Mouse (Mus musculus): ENCODE results near the gene Fhl1. TPM values are rescaled to one million over a fixed set of nuclear protein-coding genes. Genes with fewer than 3 reads are reported as not detected.
A peak's percentile ranks its signal among the peaks of the same experiment; 100 is the strongest.

Gene Fhl1
- polyA plus RNA-seq, 1 experiment from 2014 or later, result 190 TPM

DNA sequence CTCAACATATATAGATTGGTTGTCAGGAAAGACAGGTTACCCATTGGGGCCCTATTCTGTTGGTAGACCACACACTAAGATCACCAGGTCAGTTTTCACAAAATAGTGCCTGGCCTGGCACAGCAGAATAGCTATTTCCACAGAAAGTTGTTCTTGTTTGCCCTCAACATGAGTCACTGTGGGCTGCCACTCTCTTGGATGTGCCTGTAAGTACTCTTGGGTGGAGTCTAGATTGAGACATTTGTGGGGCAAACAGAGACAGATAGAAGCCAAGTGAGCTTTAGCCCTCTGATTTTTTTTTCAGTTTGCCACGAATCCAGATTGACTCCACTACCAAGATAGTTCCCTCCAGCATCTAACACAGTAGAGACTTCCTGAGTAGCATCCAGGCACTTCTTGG lies 40.2 kb downstream of the Fhl1 start:
- Histone ChIP-seq H3K36me3 (ENCODE audit: control insufficient read depth, insufficient read depth, low read length) (no peaks in the 10 kb centered on the region), H3K27me3 (ENCODE audit: control insufficient read depth, insufficient read depth, low read length) (no peaks in the 10 kb centered on the region), H3K27ac (ENCODE audit: low read length) (no peak overlapping the region), H3K4me2 (ENCODE audit: low read depth, low read length) (no peak overlapping the region), H3K9me3 (replicated peaks; ENCODE audit: control insufficient read depth, low read length) (no peaks in the 10 kb centered on the region), H3K4me3 (replicated peaks; ENCODE audit: low read length) (no peak overlapping the region), H3K4me1 (ENCODE audit: control insufficient read depth, insufficient read depth, low read length) (no peaks in the 10 kb centered on the region), H3K9ac (ENCODE audit: low read length) (no peak overlapping the region)
- WGBS, result 60% methylated on average over 1 of the region's 1 CpGs
- ATAC-seq (ENCODE audit: insufficient read depth, low FRiP score), result no peak

DNA sequence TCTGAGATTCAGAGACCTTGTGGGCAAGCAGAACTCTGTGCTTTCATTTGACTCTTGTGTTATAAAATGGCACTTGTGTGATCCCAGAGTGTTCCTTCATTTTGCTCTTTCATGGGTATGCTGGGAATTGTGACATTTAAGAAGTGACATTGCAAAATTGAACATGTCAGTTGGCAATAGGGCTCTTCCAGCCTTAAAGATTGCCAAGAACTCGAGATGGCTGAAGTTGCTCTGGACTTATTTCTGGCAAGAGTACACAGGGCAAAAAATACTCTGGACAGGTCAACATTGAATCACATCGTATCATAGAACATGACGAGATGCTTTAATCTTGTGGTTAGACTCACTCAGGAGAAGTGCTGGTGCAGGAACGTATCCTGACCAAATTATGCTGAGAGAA lies 41.7 kb downstream of the Fhl1 start:
- 86% methylated on average over 4 of the region's 4 CpGs for WGBS
- no peak overlapping the region for H3K4me3 ChIP-seq (replicated peaks; ENCODE audit: low read length)
- no peak overlapping the region for H3K27ac ChIP-seq (ENCODE audit: low read length)
- ATAC-seq (ENCODE audit: insufficient read depth, low FRiP score), result no peak
- no peak overlapping the region for H3K9ac ChIP-seq (ENCODE audit: low read length)
- no peaks in the 10 kb centered on the region for H3K4me1 ChIP-seq (ENCODE audit: control insufficient read depth, insufficient read depth, low read length)
- no peak overlapping the region for H3K4me2 ChIP-seq (ENCODE audit: low read depth, low read length)
- no peaks in the 10 kb centered on the region for H3K27me3 ChIP-seq (ENCODE audit: control insufficient read depth, insufficient read depth, low read length)
- no peaks in the 10 kb centered on the region for H3K36me3 ChIP-seq (ENCODE audit: control insufficient read depth, insufficient read depth, low read length)
- no peaks in the 10 kb centered on the region for H3K9me3 ChIP-seq (replicated peaks; ENCODE audit: control insufficient read depth, low read length)

DNA sequence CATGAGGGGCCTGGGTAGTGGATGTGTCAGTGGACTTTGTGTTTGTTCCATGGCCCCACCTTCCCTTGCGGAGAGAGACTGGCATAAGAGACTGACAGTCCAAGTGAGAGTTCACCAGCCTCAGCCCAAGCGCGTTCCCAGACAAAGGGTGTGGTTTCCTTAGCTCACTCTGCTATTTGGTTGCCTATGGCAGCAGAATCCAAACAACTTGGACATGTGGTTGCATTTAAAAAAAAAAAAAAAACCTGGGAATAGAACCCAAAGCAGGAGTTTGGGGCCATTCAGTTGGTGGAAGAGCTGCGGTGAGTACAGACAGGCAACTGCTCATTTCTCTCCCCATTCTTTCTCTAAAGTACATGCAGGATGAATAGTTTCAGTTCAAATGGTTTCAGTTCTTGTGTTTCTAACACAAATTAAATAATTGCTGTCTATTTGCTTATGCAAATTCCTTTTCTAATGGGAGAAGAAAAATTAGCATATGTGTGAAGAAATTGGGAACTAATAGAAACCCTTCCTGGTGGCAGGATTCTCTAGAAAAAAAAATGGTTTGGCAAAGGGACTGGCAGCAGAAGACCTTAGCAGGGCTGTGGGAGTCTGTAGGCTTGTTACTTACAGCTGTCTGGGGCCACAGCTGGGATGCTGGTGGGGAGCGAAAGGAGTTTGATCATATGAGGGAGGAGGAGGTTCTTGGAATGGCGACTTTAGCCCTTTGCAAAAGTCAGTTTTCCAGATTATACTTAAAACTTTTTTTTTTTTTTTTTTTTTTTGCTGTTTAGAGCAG lies 54.9 kb downstream of the Fhl1 start:
- Histone ChIP-seq H3K9me3 (replicated peaks; ENCODE audit: control insufficient read depth, low read length) (no peaks in the 10 kb centered on the region), H3K4me1 (ENCODE audit: control insufficient read depth, insufficient read depth, low read length) (no peaks in the 10 kb centered on the region; the same call in 1 of the 2 replicates), H3K9ac (ENCODE audit: low read length) (no peak overlapping the region), H3K27ac (ENCODE audit: low read length) (no peak overlapping the region), H3K27me3 (ENCODE audit: control insufficient read depth, insufficient read depth, low read length) (no peaks in the 10 kb centered on the region), H3K4me2 (ENCODE audit: low read depth, low read length) (no peak overlapping the region), H3K4me3 (replicated peaks; ENCODE audit: low read length) (no peak overlapping the region), H3K36me3 (ENCODE audit: control insufficient read depth, insufficient read depth, low read length) (no peaks in the 10 kb centered on the region)
- 60% methylated on average over 6 of the region's 6 CpGs for WGBS
- peak; percentile 83; the same call in 1 of the 2 replicates for ATAC-seq (ENCODE audit: insufficient read depth, low FRiP score)

GRCm38 (mm10) chrX:56787486-56787885 lies 55.9 kb downstream of the Fhl1 start:
- no peak for ATAC-seq (ENCODE audit: insufficient read depth, low FRiP score)
- Histone ChIP-seq H3K9ac (ENCODE audit: low read length) (no peak overlapping the region), H3K27me3 (ENCODE audit: control insufficient read depth, insufficient read depth, low read length) (no peaks in the 10 kb centered on the region), H3K4me2 (ENCODE audit: low read depth, low read length) (no peak overlapping the region), H3K4me1 (ENCODE audit: control insufficient read depth, insufficient read depth, low read length) (no peaks in the 10 kb centered on the region; the same call in 1 of the 2 replicates), H3K4me3 (replicated peaks; ENCODE audit: low read length) (no peak overlapping the region), H3K36me3 (ENCODE audit: control insufficient read depth, insufficient read depth, low read length) (no peaks in the 10 kb centered on the region), H3K27ac (ENCODE audit: low read length) (no peak overlapping the region), H3K9me3 (replicated peaks; ENCODE audit: control insufficient read depth, low read length) (no peaks in the 10 kb centered on the region)
- 78% methylated on average over 3 of the region's 3 CpGs for WGBS

DNA sequence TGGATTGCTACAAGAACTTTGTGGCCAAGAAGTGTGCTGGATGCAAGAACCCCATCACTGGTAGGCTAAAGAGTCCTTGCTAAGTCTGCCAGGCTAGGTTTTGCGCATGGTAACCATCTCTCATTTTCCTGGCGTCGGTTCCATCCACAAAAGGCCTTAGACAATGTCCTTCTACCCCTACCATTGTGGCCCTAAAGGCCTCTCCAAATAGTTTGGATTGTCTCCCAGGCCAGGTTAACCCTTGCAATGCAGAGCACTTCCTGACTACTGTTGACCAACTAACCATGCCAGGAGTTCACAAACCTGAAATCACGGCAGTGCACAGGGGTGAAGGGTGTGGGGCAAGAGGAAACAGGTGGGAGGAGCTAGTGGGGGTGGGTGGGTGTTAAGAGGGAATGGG lies 59.0 kb downstream of the Fhl1 start:
- no peak overlapping the region for H3K4me3 ChIP-seq (replicated peaks; ENCODE audit: low read length)
- no peak for ATAC-seq (ENCODE audit: insufficient read depth, low FRiP score)

DNA sequence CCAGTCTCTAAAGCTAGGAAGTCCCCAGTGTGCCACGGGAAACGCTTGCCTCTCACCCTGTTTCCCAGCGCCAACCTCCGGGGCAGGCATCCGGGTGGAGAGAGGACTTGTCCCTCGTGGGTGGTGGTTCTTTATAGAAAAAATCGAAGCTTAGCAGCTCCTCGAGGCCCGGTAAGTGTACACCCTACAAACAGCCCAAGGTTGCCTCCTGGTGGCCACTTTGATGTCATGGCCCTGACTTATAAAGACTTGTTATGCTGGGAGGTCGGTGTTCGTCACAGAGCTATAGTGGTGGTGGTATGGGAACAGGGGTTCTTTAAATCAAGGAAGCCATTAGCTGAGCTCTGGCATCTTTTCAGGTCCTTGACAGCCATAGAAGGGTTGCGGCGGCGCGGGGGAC lies 59.7 kb downstream of the Fhl1 start:
- 44% methylated on average over 15 of the region's 15 CpGs for WGBS
- ATAC-seq (ENCODE audit: insufficient read depth, low FRiP score), result peak; percentile 45

More for the DNA sequence above, 59.0 kb downstream of the Fhl1 start:
- Histone ChIP-seq H3K9ac (ENCODE audit: low read length) (no peak overlapping the region), H3K9me3 (replicated peaks; ENCODE audit: control insufficient read depth, low read length) (no peaks in the 10 kb centered on the region), H3K4me2 (ENCODE audit: low read depth, low read length) (no peak overlapping the region), H3K27ac (ENCODE audit: low read length) (no peak overlapping the region), H3K36me3 (ENCODE audit: control insufficient read depth, insufficient read depth, low read length) (no peaks in the 10 kb centered on the region), H3K4me1 (ENCODE audit: control insufficient read depth, insufficient read depth, low read length) (no peaks in the 10 kb centered on the region; the same call in 1 of the 2 replicates), H3K27me3 (ENCODE audit: control insufficient read depth, insufficient read depth, low read length) (no peaks in the 10 kb centered on the region)
- WGBS, result 74% methylated on average over 4 of the region's 4 CpGs

DNA sequence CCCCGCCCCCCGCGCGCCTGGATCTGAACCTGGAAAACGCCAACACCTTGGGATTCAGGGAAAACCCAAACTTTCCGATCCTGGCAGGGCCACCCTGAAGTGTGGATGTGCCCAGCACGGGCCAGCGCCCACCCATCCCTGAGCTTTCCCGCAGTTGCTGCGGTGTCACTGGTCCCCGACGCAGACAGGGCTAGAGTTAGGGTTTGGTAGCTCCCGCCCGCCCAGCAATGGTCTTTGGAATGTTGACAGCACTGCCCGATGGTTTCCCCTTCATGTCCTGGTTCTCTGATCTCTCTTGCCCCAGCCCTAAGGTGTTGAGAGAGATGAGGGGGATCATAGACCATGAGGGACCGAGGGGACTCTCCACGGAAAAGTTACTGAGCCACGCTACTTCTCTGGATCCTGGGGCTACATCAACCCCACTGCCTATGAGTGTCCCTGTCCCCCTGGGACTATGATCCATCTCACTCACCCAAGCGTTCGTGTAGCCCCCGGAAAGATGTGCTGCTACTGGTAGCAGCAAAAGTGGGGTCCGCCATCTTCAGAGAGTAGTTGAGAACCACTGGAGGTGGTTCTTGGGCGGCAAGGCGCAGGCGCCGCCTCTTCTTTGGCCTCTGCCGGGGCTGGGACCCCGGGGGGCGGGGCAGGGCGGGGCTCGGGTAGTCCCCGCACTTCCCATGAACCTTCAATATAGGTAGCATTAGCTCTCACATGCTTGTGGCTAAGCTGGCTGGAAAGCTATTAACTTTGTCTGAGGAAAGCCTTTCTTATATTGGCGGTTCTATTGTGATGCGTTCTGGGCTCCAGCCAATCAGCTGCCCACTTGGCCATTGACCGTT lies 90.4 kb downstream of the Fhl1 start, which contains the start of gene Map7d3:
Gene Map7d3, minus strand, starts transcription at position 562 of the 839 bp plus-strand sequence.
- no peak within 1 kb of the TSS for H3K27ac ChIP-seq (ENCODE audit: low read length)
- no peaks in the 10 kb centered on the region for H3K4me1 ChIP-seq (ENCODE audit: control insufficient read depth, insufficient read depth, low read length)
- no peaks in the 10 kb centered on the region for H3K9me3 ChIP-seq (replicated peaks; ENCODE audit: control insufficient read depth, low read length)
- H3K27me3 ChIP-seq (ENCODE audit: control insufficient read depth, insufficient read depth, low read length), result no peaks in the 10 kb centered on the region
- peak within 1 kb of the TSS; percentile 54 for H3K4me3 ChIP-seq (replicated peaks; ENCODE audit: low read length)
- WGBS, result 14% methylated on average over 33 of the region's 35 CpGs
- peak within 1 kb of the TSS; percentile 52 for H3K4me2 ChIP-seq (ENCODE audit: low read depth, low read length)
- no peaks in the 10 kb centered on the region for H3K36me3 ChIP-seq (ENCODE audit: control insufficient read depth, insufficient read depth, low read length)
- peak; percentile 58; the same call in 1 of the 2 replicates for ATAC-seq (ENCODE audit: insufficient read depth, low FRiP score)
- H3K9ac ChIP-seq (ENCODE audit: low read length), result peak within 1 kb of the TSS; percentile 46

More for the DNA sequence above, 59.7 kb downstream of the Fhl1 start:
- H3K9me3 ChIP-seq (replicated peaks; ENCODE audit: control insufficient read depth, low read length), result no peaks in the 10 kb centered on the region
- H3K9ac ChIP-seq (ENCODE audit: low read length), result no peak overlapping the region
- H3K27ac ChIP-seq (ENCODE audit: low read length), result no peak overlapping the region
- no peaks in the 10 kb centered on the region; the same call in 1 of the 2 replicates for H3K4me1 ChIP-seq (ENCODE audit: control insufficient read depth, insufficient read depth, low read length)
- no peak overlapping the region for H3K4me3 ChIP-seq (replicated peaks; ENCODE audit: low read length)
- no peaks in the 10 kb centered on the region for H3K36me3 ChIP-seq (ENCODE audit: control insufficient read depth, insufficient read depth, low read length)
- H3K27me3 ChIP-seq (ENCODE audit: control insufficient read depth, insufficient read depth, low read length), result no peaks in the 10 kb centered on the region
- no peak overlapping the region for H3K4me2 ChIP-seq (ENCODE audit: low read depth, low read length)

GRCm38 (mm10) chrX:56827492-56827891 lies 95.9 kb downstream of the Fhl1 start:
- H3K27me3 ChIP-seq (ENCODE audit: control insufficient read depth, insufficient read depth, low read length), result no peaks in the 10 kb centered on the region
- no peak overlapping the region for H3K4me3 ChIP-seq (replicated peaks; ENCODE audit: low read length)
- no peak overlapping the region for H3K9ac ChIP-seq (ENCODE audit: low read length)
- H3K4me1 ChIP-seq (ENCODE audit: control insufficient read depth, insufficient read depth, low read length), result no peaks in the 10 kb centered on the region
- WGBS, result 66% methylated on average over 6 of the region's 6 CpGs
- no peak overlapping the region for H3K27ac ChIP-seq (ENCODE audit: low read length)
- no peak for ATAC-seq (ENCODE audit: insufficient read depth, low FRiP score)
- no peaks in the 10 kb centered on the region for H3K9me3 ChIP-seq (replicated peaks; ENCODE audit: control insufficient read depth, low read length)
- no peaks in the 10 kb centered on the region for H3K36me3 ChIP-seq (ENCODE audit: control insufficient read depth, insufficient read depth, low read length)
- no peak overlapping the region for H3K4me2 ChIP-seq (ENCODE audit: low read depth, low read length)

DNA sequence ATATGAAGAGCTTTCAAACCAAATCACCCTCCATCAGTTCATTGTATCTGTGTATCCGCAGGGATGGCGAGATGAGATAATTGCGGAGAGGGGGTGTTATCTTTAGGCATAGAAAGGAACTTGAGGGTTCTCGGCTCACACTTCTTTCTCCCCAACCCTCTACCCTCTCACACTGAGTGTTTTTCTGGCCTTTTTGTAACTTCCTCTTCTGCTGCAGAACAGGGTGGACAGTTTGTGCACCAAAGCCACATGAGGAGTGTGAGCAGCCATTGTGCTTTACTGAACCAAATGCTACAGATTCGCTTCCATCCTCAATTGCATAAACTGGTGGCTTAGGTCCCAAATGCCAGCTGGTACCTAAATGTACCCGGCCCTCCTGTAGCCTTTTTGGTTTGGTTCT lies 104.3 kb downstream of the Fhl1 start:
- WGBS, result 81% methylated on average over 6 of the region's 6 CpGs
- no peaks in the 10 kb centered on the region for H3K36me3 ChIP-seq (ENCODE audit: control insufficient read depth, insufficient read depth, low read length)
- no peak for ATAC-seq (ENCODE audit: insufficient read depth, low FRiP score)

More for the DNA sequence above, 104.3 kb downstream of the Fhl1 start:
- Histone ChIP-seq H3K27me3 (ENCODE audit: control insufficient read depth, insufficient read depth, low read length) (no peaks in the 10 kb centered on the region), H3K27ac (ENCODE audit: low read length) (no peak overlapping the region), H3K4me3 (replicated peaks; ENCODE audit: low read length) (no peak overlapping the region), H3K9me3 (replicated peaks; ENCODE audit: control insufficient read depth, low read length) (no peaks in the 10 kb centered on the region), H3K4me1 (ENCODE audit: control insufficient read depth, insufficient read depth, low read length) (no peaks in the 10 kb centered on the region), H3K4me2 (ENCODE audit: low read depth, low read length) (no peak overlapping the region), H3K9ac (ENCODE audit: low read length) (no peak overlapping the region)
